Mouse (Mus musculus) stomach, embryonic 14.5 days (tissue): ENCODE data around the gene Gm20738. TPM values are rescaled to one million over a fixed set of nuclear protein-coding genes. Genes with fewer than 3 reads are reported as not detected.
"Not testable (repeated sequence)": the region's sequence is repeated elsewhere in the genome, so short reads cannot be mapped to it uniquely, and the experiment has no call there.

Experiments used
- ATAC-seq: fragments of 200-750 bp; cut with Nextera tagmentation; 2 replicates; pipeline ENCODE4 v1.8.0; 2017; ENCODE audit warnings: low read depth, moderate TSS enrichment; ENCODE audit not compliant: insufficient number of reproducible peaks, insufficient read depth, low FRiP score
- H3K27ac ChIP-seq: fragments of 300-500 bp; sonication (generic); 2 replicates; pipeline ENCODE4 v1.5.1; 2014; ENCODE audit warnings: mild to moderate bottlenecking, low read length, moderate library complexity, mixed read lengths
- H3K27me3 ChIP-seq: fragments of 300-500 bp; sonication (generic); 2 replicates; pipeline ENCODE4 v1.6.1; 2014; ENCODE audit warnings: low read length, control low read depth, mixed read lengths; ENCODE audit not compliant: control insufficient read depth, insufficient read depth
- H3K36me3 ChIP-seq: fragments of 300-500 bp; sonication (generic); 2 replicates; pipeline ENCODE4 v1.6.1; 2014; ENCODE audit warnings: mild to moderate bottlenecking, control low read depth, low read length, moderate library complexity, mixed read lengths; ENCODE audit not compliant: control insufficient read depth, insufficient read depth
- H3K4me1 ChIP-seq: fragments of 300-500 bp; sonication (generic); 2 replicates; pipeline ENCODE4 v1.6.1; 2014; ENCODE audit warnings: low read length, control low read depth, mixed read lengths; ENCODE audit not compliant: control insufficient read depth, insufficient read depth
- H3K4me2 ChIP-seq: fragments of 300-500 bp; sonication (generic); replicated peaks from 2 replicates; pipeline ENCODE4 v1.6.1; 2014; ENCODE audit warnings: low read depth, low read length, control low read depth
- H3K4me3 ChIP-seq: fragments of 300-500 bp; sonication (generic); 2 replicates; pipeline ENCODE4 v1.5.1; 2014; ENCODE audit warnings: low read depth, low read length, control low read depth
- H3K9ac ChIP-seq: fragments of 300-500 bp; sonication (generic); replicated peaks from 2 replicates; pipeline ENCODE4 v1.6.1; 2014; ENCODE audit warnings: low read depth, mild to moderate bottlenecking, control low read depth, low read length, moderate library complexity, mixed read lengths
- H3K9me3 ChIP-seq: fragments of 300-500 bp; sonication (generic); 2 replicates; pipeline ENCODE4 v1.6.1; 2016; ENCODE audit warnings: low read depth, low read length, control low read depth; ENCODE audit not compliant: control insufficient read depth
- WGBS: fragments of 180-500 bp; shearing (Covaris S2); extraction: QIAGEN DNeasy Blood & Tissue Kit; methylation state at CpG from one replicate; pipeline ENCODE4 v1.1.7; 2014; 5-methylcytosine and 5-hydroxymethylcytosine counted together
- polyA plus RNA-seq: library from polyadenylated mRNA; unstranded; fragments of >200 nt; fragmentation: Nextera tagmentation; extraction: Ambion mirVana; gene quantifications from 2 replicates; pipeline ENCODE4 v1.2.1, GENCODE M21; 2014

Gm20738 gene
- polyA plus RNA-seq: not detected in 2 replicates

DNA sequence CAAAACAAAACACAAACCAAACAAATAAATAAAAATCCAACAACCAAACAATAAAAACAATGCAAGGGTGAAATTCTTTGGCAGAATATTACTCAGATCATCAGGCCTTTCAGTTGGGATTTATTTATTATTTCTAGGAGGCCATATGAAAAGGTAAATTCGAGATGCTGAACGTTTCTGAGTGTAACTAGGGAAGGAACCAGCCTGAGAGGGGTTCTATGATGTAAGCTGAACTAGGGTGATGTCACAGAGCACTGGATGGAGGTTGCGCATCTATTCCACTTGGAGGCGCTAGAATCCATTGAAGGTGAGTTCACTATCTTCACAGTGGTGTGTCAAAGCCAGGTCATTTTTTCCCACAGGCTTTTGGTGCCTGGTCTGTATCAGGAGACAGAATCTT, at the start of gene Gm20738:
Gm20738 (plus strand) TSS at position 301 of the 400 bp plus-strand sequence.
- not testable (repeated sequence) for H3K4me3 ChIP-seq, H3K27me3 ChIP-seq, ATAC-seq, H3K4me2 ChIP-seq, H3K27ac ChIP-seq, H3K4me1 ChIP-seq, H3K36me3 ChIP-seq, H3K9me3 ChIP-seq, H3K9ac ChIP-seq
- WGBS: no CpG with 5 or more reads among the region's 4 CpGs
